Mouse (Mus musculus) T-helper 1 cell (primary cell): ENCODE results near the gene Tns2.
"Not testable (repeated sequence)": the region's sequence is repeated elsewhere in the genome, so short reads cannot be mapped to it uniquely, and the experiment has no call there.

Experiments used
- in situ Hi-C: fragments of 300-600 bp; cut with MboI, MseI; formaldehyde crosslinking; loops from one replicate; pipeline ENCODE4 v1.15.1; 2025; ENCODE audit warnings: high pct_unique_total_duplicates

Gene Tns2

GRCm38 (mm10) chr15:102135522-102136128 lies 35.4 kb downstream of the Tns2 start:
- in situ Hi-C loops = no loop called here

- in situ Hi-C loops = no loop called here
These were observed 36.0 kb downstream of the Tns2 start, which contains the start of gene Spryd3 for GRCm38 (mm10) chr15:102136129-102136758. Gene Spryd3, minus strand, starts transcription at chr15:102136234.

GRCm38 (mm10) chr15:102141120-102141519 lies 40.9 kb downstream of the Tns2 start:
- in situ Hi-C loops = no loop called here

- in situ Hi-C loops = no loop called here
These were observed 43.0 kb downstream of the Tns2 start for GRCm38 (mm10) chr15:102142914-102143912.

- in situ Hi-C loops = no loop called here
These were observed 44.1 kb downstream of the Tns2 start, which contains the start of gene Igfbp6 for GRCm38 (mm10) chr15:102144274-102144711. Gene Igfbp6, plus strand, starts transcription at chr15:102144362.

DNA sequence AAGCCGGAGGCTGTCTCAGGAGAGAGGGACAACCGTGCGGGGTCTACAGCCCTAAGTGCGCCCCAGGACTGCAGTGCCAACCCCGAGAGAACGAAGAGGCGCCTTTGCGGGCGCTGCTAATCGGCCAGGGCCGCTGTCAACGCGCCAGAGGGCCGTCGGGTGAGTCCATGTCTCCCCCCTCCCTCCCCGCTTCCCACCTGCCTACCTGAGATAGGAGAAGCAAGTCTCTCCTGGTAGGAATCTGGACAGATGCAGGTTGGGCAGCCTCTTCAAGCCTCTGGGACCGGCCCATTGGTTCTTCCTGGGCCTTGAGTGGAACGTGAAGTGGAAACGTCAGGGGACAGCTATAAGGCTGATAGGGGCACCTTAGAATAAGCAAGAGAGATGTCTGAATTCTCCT lies 44.5 kb downstream of the Tns2 start:
- in situ Hi-C loops = no loop called here

- in situ Hi-C loops = no loop called here
These were observed 45.1 kb downstream of the Tns2 start for GRCm38 (mm10) chr15:102145330-102145729.

DNA sequence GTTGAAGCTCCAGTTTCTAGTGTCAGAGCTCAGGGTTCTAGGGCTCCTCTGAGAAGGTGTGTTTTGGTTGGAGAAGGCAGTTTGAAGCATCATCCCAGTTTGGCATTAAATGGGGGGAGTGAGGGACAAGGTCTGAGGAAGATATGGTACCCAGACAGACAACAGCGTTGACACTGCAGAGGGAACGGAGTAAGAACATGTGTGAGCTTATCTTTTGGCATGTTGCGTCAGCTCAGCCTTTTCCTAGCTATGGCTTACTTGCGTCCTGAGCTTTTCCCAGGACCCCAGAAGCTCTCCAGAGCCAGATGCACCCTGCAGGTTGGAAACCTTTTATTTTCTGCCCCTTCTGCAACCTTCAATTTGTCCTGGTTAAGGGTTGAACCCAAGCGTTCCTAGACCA lies 45.9 kb downstream of the Tns2 start:
- in situ Hi-C loops = no loop called here

DNA sequence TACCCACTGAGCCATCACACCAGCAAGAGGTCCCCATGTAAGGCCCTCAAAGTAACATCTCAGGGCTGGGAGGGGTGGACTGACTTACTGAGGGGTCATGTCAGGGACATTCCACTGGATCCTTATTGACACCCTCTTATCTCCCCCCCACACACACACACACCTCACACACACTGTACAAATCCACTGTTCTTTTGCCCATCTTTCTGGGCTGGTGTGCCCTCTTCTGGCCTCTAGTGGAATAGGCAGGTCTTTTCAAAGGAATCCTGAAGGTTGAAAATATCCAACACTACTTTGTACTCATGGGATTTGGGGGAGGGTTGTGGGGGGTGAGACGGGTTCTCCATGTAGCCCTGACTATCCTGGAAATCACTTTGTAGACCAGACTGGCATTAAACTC lies 46.7 kb downstream of the Tns2 start:
- in situ Hi-C loops = no loop called here

DNA sequence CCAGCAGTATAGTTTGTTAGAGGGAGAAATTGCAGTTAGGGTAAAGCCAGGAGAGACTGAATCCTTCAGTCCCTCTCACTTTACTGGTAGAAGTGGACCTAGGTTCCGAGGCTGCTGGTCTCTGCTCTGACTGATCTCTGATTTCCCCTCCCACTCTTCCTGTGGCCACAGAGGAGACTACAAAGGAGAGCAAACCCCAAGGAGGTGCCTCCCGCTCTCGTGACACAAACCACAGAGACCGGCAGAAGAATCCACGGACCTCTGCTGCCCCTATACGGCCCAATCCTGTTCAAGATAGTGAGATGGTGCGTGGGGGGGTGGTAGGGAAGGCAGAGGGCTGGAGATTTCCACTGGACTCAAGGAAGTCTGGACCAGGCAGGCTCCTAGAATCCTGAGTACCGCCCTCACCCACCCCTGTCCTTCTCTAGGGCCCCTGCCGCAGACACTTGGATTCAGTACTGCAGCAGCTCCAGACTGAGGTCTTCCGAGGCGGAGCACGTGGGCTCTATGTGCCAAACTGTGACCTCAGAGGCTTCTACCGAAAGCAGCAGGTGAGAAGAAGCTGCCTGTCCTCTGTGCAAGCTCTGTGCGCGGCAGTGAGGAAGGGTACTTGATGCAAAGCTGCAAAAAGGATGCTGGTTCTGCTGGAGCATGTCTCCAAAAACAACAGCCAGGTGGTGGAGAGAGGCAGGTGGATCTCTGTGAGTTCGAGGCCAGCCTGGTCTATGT lies 47.6 kb downstream of the Tns2 start:
- in situ Hi-C loops = no loop called here

DNA sequence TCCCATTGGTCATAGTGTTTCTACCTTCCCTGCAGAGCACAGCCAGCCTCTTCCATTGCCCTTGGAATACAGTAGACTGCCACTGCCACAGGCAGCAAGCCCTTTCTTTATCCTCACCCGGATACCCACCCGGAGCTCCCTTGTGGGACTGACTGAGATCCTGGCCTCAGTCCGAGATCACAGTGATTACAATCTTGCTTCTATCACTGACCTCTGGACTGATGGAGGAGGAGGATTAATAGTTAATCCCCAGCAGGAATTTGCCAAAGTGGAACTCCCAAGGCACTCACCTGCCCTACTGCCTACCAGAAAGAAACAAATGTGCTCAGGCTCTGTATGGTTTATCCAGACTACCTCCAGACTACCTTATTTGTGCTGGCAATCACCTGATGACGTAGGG lies 49.3 kb downstream of the Tns2 start:
- in situ Hi-C loops = no loop called here

GRCm38 (mm10) chr15:102150301-102151135 lies 50.3 kb downstream of the Tns2 start, which contains the start of gene Soat2:
Gene Soat2, plus strand, starts transcription at chr15:102150526.
- in situ Hi-C loops = no loop called here

DNA sequence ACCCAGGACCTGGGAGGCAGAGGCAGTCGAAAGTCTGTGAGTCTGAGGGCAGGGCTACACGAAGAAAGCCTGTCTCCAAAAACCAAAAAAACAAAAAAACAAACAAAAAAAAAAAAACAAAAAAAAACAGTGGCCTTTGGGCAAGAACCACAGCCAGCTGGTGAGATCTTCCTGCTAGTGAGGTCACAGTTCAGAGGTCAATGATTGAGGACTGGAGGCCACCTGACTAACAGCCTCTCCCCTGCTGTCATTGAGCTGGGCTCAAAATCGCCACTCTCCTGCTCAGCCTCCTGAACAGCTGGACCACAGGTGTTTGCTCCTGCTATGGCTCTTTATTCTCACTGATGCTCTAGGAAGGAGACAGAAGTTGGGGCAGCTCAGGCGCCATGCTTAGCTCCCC lies 52.4 kb downstream of the Tns2 start:
- in situ Hi-C loops = no loop called here

GRCm38 (mm10) chr15:102155006-102155405 lies 54.8 kb downstream of the Tns2 start:
- in situ Hi-C loops = not testable (repeated sequence)

DNA sequence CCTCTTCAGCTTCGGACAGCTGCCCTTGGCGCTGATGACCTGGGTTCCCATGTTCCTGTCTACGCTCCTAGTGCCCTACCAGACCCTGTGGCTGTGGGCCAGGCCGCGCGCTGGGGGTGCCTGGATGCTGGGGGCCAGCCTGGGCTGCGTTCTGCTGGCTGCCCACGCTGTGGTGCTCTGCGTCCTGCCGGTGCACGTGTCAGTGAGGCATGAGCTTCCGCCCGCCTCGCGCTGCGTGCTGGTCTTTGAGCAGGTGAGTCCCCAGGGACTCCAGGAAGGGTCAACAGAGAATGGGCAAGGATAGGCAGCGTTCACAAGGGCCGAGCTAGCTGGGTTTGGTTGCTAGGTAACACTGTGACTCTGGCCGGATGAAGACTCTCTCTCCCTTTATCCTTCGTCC lies 56.6 kb downstream of the Tns2 start:
- in situ Hi-C loops = no loop called here

DNA sequence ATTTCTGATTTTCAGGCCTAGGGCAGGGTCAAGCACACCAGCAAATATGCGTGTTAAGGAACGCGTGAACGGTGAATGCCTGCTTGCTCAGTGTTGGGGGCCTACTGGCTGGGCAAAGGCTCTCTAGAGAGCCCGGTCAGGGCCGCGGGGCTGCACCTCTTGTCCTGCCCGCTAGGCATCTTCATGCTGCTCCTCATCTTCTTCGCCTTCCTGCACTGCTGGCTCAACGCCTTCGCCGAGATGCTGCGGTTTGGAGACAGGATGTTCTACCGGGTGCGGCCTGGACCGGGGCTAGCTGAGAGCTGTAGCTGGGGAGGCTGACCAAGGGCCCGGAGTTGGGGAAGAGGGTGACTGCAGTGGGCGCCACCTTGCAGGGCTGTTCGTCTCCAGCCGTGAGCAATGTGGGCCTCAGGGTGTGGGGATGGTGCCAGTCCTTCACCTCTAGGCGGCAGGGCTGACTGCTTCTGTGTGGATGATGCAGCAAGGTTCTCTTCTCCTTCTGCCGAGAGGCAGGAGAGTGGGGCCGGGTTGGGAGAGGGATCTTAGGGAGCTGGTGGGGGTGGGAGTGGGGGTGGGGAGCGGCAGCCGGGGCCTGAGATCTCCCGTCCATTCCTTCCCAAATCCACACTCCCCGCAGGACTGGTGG lies 60.3 kb downstream of the Tns2 start:
- in situ Hi-C loops = no loop called here

- in situ Hi-C loops = no loop called here
These were observed 63.9 kb downstream of the Tns2 start for GRCm38 (mm10) chr15:102163900-102164693.

GRCm38 (mm10) chr15:102165468-102166100 lies 65.4 kb downstream of the Tns2 start:
- in situ Hi-C loops = no loop called here
